In genomic region chr3:104019453-104019852, GRCm38 (mm10) we compare ENCODE assay signal across 13 mouse cellular contexts. TPM values are rescaled to one million over a fixed set of nuclear protein-coding genes. Genes with fewer than 3 reads are reported as not detected.
A peak's percentile ranks its signal among the peaks of the same experiment; 100 is the strongest.
DNase-seq lines count a peak whose midpoint lies in the region; ATAC-seq lines count a peak whose summit lies in the region.
"Had no signal": no experiment of that assay in that cellular context is flagged by ENCODE, and none has a peak within 500 bp of the region (broad histone marks: within the 10 kb centered on the region; RNA-seq: fewer than 3 reads in every experiment).

No protein-coding gene starts in this region.

- no peaks in the 10 kb centered on the region for H3K27me3 ChIP-seq in hindbrain, embryonic 14.5 days (ENCODE audit: control insufficient read depth, insufficient read depth, low read length)
- no peaks in the 10 kb centered on the region for H3K27me3 ChIP-seq in hindbrain, embryonic 16.5 days (replicated peaks; ENCODE audit: control insufficient read depth, insufficient read depth, low read length)
- H3K27me3 ChIP-seq: forebrain, embryonic 12.5 days; limb, embryonic 12.5 days; megakaryocyte, embryonic 14.5 days had no signal

- 72% methylated on average over 4 of the region's 4 CpGs for WGBS in hindbrain, embryonic 14.5 days
- 64% methylated on average over 4 of the region's 4 CpGs for WGBS in hindbrain, embryonic 16.5 days

- H3K4me2 ChIP-seq in hindbrain, embryonic 14.5 days (replicated peaks), result no peak overlapping the region
- no peak overlapping the region for H3K4me2 ChIP-seq in hindbrain, embryonic 16.5 days (ENCODE audit: low read length)
- H3K4me2 ChIP-seq: forebrain, embryonic 12.5 days; heart, embryonic 11.5 days; limb, embryonic 12.5 days had no signal

- DNase-seq in hindbrain, embryonic 14.5 days (ENCODE audit: low spot score), result peak; percentile 68
- DNase-seq in A20 (ENCODE audit: low read depth, low spot score) (peak; percentile 30), MEL-GATA-1-ER (ENCODE audit: extremely low read depth, low read depth) (peak; percentile 16)
- DNase-seq in urinary bladder, postnatal 36 days (ENCODE audit: low spot score in 2 of 2), result no peak
- DNase-seq in urinary bladder, postnatal 4 days (ENCODE audit: low spot score in 2 of 2), result no peak
- DNase-seq: cerebellum, adult 8-10 months; kidney, adult 2 months had no signal

- H3K4me1 ChIP-seq in hindbrain, embryonic 14.5 days (replicated peaks; ENCODE audit: control insufficient read depth, insufficient read depth, low read length), result no peaks in the 10 kb centered on the region
- no peaks in the 10 kb centered on the region for H3K4me1 ChIP-seq in hindbrain, embryonic 16.5 days (ENCODE audit: control insufficient read depth, insufficient read depth, low read depth, low read length)
- H3K4me1 ChIP-seq: forebrain, embryonic 12.5 days; limb, embryonic 12.5 days had no signal

- H3K9ac ChIP-seq in hindbrain, embryonic 14.5 days, result no peak overlapping the region
- no peak overlapping the region for H3K9ac ChIP-seq in hindbrain, embryonic 16.5 days (ENCODE audit: low read depth, low read length)
- H3K9ac ChIP-seq: forebrain, embryonic 12.5 days; limb, embryonic 12.5 days had no signal

- no peak for ATAC-seq in hindbrain, embryonic 14.5 days (ENCODE audit: low FRiP score)
- no peak for ATAC-seq in hindbrain, embryonic 16.5 days
- ATAC-seq in inflammation-experienced regulatory T-cells, adult 6 months, result peak; percentile 38

- no peaks in the 10 kb centered on the region for H3K9me3 ChIP-seq in hindbrain, embryonic 14.5 days (ENCODE audit: control insufficient read depth, low read length)
- H3K9me3 ChIP-seq in hindbrain, embryonic 16.5 days (ENCODE audit: control insufficient read depth, low read length), result no peaks in the 10 kb centered on the region
- H3K9me3 ChIP-seq: forebrain, embryonic 12.5 days; limb, embryonic 12.5 days; megakaryocyte, embryonic 14.5 days had no signal

- H3K36me3 ChIP-seq in hindbrain, embryonic 14.5 days (replicated peaks; ENCODE audit: control insufficient read depth, insufficient read depth), result peaks cover 72% of the 10 kb centered on the region
- peaks cover 5% of the 10 kb centered on the region; the same call in 1 of the 2 replicates for H3K36me3 ChIP-seq in hindbrain, embryonic 16.5 days (ENCODE audit: control insufficient read depth, insufficient read depth, low read length)

- H3K4me3 ChIP-seq in hindbrain, embryonic 14.5 days (replicated peaks; ENCODE audit: low read length), result no peak overlapping the region
- H3K4me3 ChIP-seq in hindbrain, embryonic 16.5 days (ENCODE audit: low read length), result no peak overlapping the region
- H3K4me3 ChIP-seq: forebrain, embryonic 12.5 days; limb, embryonic 12.5 days; megakaryocyte, embryonic 14.5 days had no signal

- no peak overlapping the region for H3K27ac ChIP-seq in hindbrain, embryonic 14.5 days
- no peak overlapping the region for H3K27ac ChIP-seq in hindbrain, embryonic 16.5 days (ENCODE audit: low read depth, low read length)
- H3K27ac ChIP-seq: forebrain, embryonic 12.5 days; limb, embryonic 12.5 days had no signal

RNA-seq across cellular contexts. Expression of gene Phtf1, which starts 51.5 kb away (rescaled TPM):
- polyA plus RNA-seq in hindbrain, embryonic 14.5 days (2014; fragmentation: Nextera tagmentation; extraction: Ambion mirVana), result 33.8 and 36.9 TPM in 2 replicates
- polyA plus RNA-seq in hindbrain, embryonic 16.5 days (2015; fragmentation: Nextera tagmentation; extraction: Ambion mirVana), result 19.4 and 22.3 TPM in 2 replicates
- polyA plus RNA-seq in inflammation-experienced regulatory T-cells, adult 6 months (2017; shearing (Covaris generic)), result 10 to 100 TPM; 10.1 to 13.8 (median 11.9) TPM

Comparison
In these comparisons a context has a peak if more than half of its experiments do, and no peak if none do; other contexts are left out.
1. DNase-seq: peak in hindbrain, embryonic 14.5 days (single experiment), A20 (single experiment) and MEL-GATA-1-ER (single experiment); none in urinary bladder, postnatal 36 days (0 of 2) and urinary bladder, postnatal 4 days (0 of 2).